Mouse (Mus musculus) liver, embryonic 16.5 days (tissue): ENCODE measurements at regions not wholly inside any gene's neighbourhood (a gene's known extent, or its start where the extent isn't known, plus 50 kb on each side); places are given as distances from the start of the nearest gene placed in this dataset.

Experiments used
- ATAC-seq: fragments of 200-750 bp; cut with Nextera tagmentation; 2 replicates; pipeline ENCODE4 v1.8.0; 2017; ENCODE audit warnings: low read depth, mild to moderate bottlenecking, moderate number of reproducible peaks, moderate library complexity
- H3K27ac ChIP-seq: fragments of 300-500 bp; sonication (generic); 2 replicates; pipeline ENCODE4 v1.5.1; 2014; ENCODE audit warnings: mild to moderate bottlenecking, low read length
- H3K27me3 ChIP-seq: fragments of 300-500 bp; sonication (generic); 2 replicates; pipeline ENCODE4 v1.6.1; 2014; ENCODE audit warnings: low read depth, low read length, mixed read lengths; ENCODE audit not compliant: control insufficient read depth, insufficient read depth
- H3K36me3 ChIP-seq: fragments of 300-500 bp; sonication (generic); 2 replicates; pipeline ENCODE4 v1.6.1; 2014; ENCODE audit warnings: mild to moderate bottlenecking; ENCODE audit not compliant: control insufficient read depth, insufficient read depth
- H3K4me1 ChIP-seq: fragments of 300-500 bp; sonication (generic); 2 replicates; pipeline ENCODE4 v1.6.1; 2014; ENCODE audit warnings: low read depth, low read length, mixed read lengths; ENCODE audit not compliant: control insufficient read depth
- H3K4me2 ChIP-seq: fragments of 300-500 bp; sonication (generic); 2 replicates; pipeline ENCODE4 v1.6.1; 2014; ENCODE audit warnings: low read depth, low read length, mixed read lengths
- H3K4me3 ChIP-seq: fragments of 300-500 bp; sonication (generic); 2 replicates; pipeline ENCODE4 v1.5.1; 2014; ENCODE audit warnings: low read depth, mild to moderate bottlenecking, low read length
- H3K9ac ChIP-seq: fragments of 300-500 bp; sonication (generic); 2 replicates; pipeline ENCODE4 v1.6.1; 2014; ENCODE audit warnings: low read depth, low read length
- H3K9me3 ChIP-seq: fragments of 300-500 bp; sonication (generic); replicated peaks from 2 replicates; pipeline ENCODE4 v1.6.1; 2016; ENCODE audit warnings: low read length; ENCODE audit not compliant: control insufficient read depth
- WGBS: fragments of 180-500 bp; shearing (Covaris S2); extraction: QIAGEN DNeasy Blood & Tissue Kit; methylation state at CpG from one replicate; pipeline ENCODE4 v1.1.7; 2014; ENCODE audit not compliant: insufficient replicate concordance; 5-methylcytosine and 5-hydroxymethylcytosine counted together

DNA sequence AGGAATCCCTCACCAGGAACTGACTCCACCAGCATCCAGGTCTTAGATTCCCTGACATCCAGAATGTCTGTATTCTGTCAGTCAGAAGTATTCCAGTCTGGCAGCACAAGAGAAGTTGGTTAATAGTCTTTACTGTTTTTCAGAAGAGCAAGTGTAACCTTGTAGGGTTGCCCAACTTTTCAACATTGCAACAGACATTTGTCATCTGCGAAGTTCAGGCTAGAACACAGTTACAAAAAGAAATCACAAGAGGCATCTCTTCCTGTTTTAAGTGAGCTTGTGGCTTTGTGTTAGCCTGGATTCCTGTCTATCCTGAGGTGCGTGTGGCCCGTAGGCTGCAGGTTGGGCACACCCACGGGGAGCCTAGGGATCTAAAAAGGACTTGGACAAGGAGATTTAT lies 158.0 kb upstream of the Ankrd55 start:
- Histone ChIP-seq H3K4me3 (no peak overlapping the region), H3K36me3 (no peaks in the 10 kb centered on the region), H3K9ac (no peak overlapping the region), H3K9me3 (no peaks in the 10 kb centered on the region), H3K27ac (no peak overlapping the region), H3K27me3 (no peaks in the 10 kb centered on the region), H3K4me1 (no peaks in the 10 kb centered on the region), H3K4me2 (no peak overlapping the region)
- 0 out of 2 replicates have a peak, but pooled peaks have one; percentile 51 for ATAC-seq
- 21% methylated on average over 4 of the region's 4 CpGs for WGBS

DNA sequence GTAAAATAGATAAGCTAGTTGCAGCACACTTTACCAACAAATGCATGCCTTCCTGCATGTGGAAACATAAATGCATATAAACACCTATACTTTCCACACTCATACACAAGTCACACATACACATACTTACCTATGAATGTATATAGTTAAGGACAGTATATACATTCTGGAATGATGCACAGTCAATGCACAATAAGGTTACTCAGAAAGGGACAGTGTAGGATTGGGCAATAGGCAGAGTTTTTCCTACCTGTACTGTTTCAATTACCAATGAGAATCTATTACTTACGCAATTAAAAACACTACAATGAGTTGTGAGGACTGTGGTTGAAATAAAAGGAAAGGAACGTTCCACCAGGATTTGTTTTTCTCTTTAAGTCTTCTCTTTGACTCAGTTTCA lies 157.5 kb upstream of the Ankrd55 start:
- H3K9ac ChIP-seq: no peak overlapping the region
- H3K27me3 ChIP-seq: no peaks in the 10 kb centered on the region
- H3K4me1 ChIP-seq: no peaks in the 10 kb centered on the region
- no peak overlapping the region for H3K4me2 ChIP-seq
- no peak overlapping the region for H3K4me3 ChIP-seq
- H3K27ac ChIP-seq: no peak overlapping the region
- WGBS: 67% methylated on average over 2 of the region's 2 CpGs
- H3K36me3 ChIP-seq: no peaks in the 10 kb centered on the region
- no peak for ATAC-seq
- H3K9me3 ChIP-seq: no peaks in the 10 kb centered on the region

DNA sequence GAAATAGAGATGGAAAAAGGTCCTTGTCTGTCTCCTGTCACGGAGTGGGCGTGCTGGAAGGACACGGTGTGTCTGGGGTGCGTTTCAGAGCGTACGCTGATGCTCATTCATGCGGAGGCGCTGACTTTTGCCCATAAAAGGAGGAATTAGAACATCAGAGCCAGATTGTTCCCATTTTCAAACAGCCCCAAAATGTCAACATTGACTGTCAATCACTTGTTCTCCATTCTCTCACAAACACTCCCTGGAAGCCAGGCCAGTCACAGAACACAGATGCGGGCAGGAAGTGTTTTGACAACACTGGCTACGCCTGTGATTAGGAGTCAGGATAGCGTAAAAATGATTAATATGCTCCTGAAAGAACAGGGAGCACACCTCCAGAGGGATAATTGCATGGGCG lies 157.1 kb upstream of the Ankrd55 start:
- Histone ChIP-seq H3K27ac (no peak overlapping the region), H3K4me1 (no peaks in the 10 kb centered on the region), H3K9ac (no peak overlapping the region), H3K9me3 (no peaks in the 10 kb centered on the region), H3K4me2 (no peak overlapping the region), H3K27me3 (no peaks in the 10 kb centered on the region), H3K4me3 (no peak overlapping the region), H3K36me3 (no peaks in the 10 kb centered on the region)
- ATAC-seq: no peak; the same call in 1 of the 2 replicates
- 62% methylated on average over 12 of the region's 12 CpGs for WGBS

DNA sequence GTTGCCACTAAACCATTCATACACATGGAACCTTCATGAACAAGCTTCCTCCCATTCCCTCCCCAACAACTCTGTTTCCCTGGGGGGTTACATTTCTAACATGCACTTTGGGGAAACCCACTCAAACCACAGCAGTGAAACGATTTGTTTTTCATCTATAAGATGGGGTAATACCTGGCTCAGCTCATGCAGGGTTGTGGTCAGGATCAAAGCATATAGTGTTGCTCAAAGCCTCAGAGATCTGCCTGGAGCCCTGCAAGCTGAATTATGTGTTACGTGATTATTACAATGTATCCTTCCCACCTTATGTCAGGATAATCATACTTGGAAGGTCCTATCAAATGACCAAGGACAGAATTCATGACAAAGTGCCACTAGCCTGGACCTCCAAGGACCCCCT lies 154.5 kb upstream of the Ankrd55 start:
- no peaks in the 10 kb centered on the region for H3K36me3 ChIP-seq
- H3K4me2 ChIP-seq: no peak overlapping the region
- H3K4me3 ChIP-seq: no peak overlapping the region
- no peak for ATAC-seq
- no peaks in the 10 kb centered on the region for H3K4me1 ChIP-seq
- no peaks in the 10 kb centered on the region for H3K9me3 ChIP-seq
- 64% methylated on average over 2 of the region's 2 CpGs for WGBS
- H3K27me3 ChIP-seq: no peaks in the 10 kb centered on the region
- H3K9ac ChIP-seq: no peak overlapping the region
- no peak overlapping the region for H3K27ac ChIP-seq

DNA sequence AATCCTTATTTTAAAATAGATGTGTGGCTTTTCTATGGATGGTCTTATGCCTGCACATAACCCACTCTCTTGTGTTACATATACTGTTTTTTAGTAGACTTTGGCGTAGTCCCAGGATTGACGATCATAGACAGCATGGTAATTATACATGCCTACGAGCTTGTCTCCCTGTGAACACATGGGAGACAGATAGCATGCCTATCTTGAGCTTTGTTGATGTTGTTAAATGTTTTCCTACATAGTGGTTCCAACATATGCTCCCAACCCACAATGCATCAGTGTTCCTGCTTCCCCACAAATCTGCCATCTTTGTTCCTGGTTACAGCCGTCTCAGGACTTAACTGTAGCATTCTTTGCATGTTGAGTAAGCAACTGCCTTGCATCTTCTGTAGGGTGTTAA lies 153.6 kb upstream of the Ankrd55 start:
- Histone ChIP-seq H3K9me3 (no peaks in the 10 kb centered on the region), H3K27ac (no peak overlapping the region), H3K4me1 (no peaks in the 10 kb centered on the region), H3K4me2 (no peak overlapping the region), H3K27me3 (no peaks in the 10 kb centered on the region), H3K4me3 (no peak overlapping the region), H3K9ac (no peak overlapping the region), H3K36me3 (no peaks in the 10 kb centered on the region)
- 75% methylated on average over 4 of the region's 4 CpGs for WGBS
- ATAC-seq: no peak

DNA sequence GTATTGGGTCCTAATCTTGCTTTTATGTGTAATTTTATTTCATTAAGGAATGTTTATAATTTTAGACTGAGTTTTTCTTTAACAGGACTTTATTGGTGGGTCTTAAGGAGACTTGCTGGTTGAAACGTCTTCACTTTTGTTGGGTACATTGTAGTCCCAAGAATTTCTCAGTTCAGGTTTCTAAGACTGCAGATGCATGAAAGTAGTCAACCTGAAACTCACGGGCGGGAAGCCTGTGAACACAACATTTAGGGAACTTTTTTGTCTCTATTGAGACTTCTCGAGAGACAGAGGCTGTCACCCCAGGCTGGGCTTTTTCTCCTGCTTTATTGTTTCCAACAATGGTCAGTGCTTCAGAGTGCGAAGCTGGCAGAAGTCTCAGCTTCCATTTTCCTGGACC lies 152.5 kb upstream of the Ankrd55 start:
- 65% methylated on average over 5 of the region's 5 CpGs for WGBS
- Histone ChIP-seq H3K9me3 (no peaks in the 10 kb centered on the region), H3K4me3 (no peak overlapping the region), H3K27me3 (no peaks in the 10 kb centered on the region), H3K4me1 (no peaks in the 10 kb centered on the region), H3K36me3 (no peaks in the 10 kb centered on the region), H3K27ac (no peak overlapping the region), H3K4me2 (no peak overlapping the region), H3K9ac (no peak overlapping the region)
- ATAC-seq: no peak

DNA sequence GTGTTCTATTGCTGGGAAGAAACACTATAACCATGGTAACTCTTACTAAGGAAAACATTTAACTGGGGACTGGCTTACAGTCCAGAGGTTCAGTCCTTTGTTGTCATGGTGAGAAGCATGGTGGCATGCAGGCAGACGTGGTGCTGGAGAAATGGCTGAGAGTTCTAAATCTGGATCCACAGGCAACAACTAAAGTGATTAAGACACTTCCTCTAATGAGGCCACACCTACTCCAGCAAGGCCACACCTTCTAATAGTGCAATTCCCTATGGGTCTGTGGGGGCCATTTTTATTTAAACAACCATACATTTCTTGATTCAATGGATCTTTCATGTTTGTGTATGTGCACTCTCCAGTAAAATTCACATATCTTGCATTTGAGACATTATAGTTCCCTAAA lies 151.4 kb upstream of the Ankrd55 start:
- Histone ChIP-seq H3K9ac (no peak overlapping the region), H3K4me1 (no peaks in the 10 kb centered on the region), H3K36me3 (no peaks in the 10 kb centered on the region), H3K27ac (no peak overlapping the region), H3K27me3 (no peaks in the 10 kb centered on the region), H3K9me3 (no peaks in the 10 kb centered on the region), H3K4me2 (no peak overlapping the region), H3K4me3 (no peak overlapping the region)
- ATAC-seq: no peak
- 25% methylated on average over 1 of the region's 1 CpGs for WGBS

DNA sequence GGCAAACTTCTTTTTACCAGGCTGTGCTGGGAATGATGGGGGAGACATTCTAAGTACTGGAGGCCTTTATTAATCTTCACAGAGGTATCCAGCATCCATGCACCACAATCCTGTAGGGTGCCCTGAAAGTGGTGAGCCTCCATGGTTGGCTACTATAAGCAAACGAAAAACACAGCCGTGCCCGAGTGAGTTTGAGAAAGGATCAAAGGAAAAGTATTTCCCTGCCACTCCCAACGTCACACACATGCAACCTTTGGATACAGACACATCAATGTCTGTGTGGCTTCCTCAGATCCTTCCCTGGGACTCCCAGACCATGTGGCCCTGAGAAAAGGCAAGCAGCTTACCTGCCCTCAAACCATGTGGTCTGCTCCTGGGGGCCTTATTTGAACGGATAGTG lies 147.4 kb upstream of the Ankrd55 start:
- Histone ChIP-seq H3K4me1 (no peaks in the 10 kb centered on the region), H3K4me2 (no peak overlapping the region), H3K4me3 (no peak overlapping the region), H3K36me3 (no peaks in the 10 kb centered on the region), H3K9ac (no peak overlapping the region), H3K9me3 (no peaks in the 10 kb centered on the region), H3K27me3 (no peaks in the 10 kb centered on the region), H3K27ac (no peak overlapping the region)
- WGBS: 71% methylated on average over 5 of the region's 5 CpGs
- no peak for ATAC-seq

DNA sequence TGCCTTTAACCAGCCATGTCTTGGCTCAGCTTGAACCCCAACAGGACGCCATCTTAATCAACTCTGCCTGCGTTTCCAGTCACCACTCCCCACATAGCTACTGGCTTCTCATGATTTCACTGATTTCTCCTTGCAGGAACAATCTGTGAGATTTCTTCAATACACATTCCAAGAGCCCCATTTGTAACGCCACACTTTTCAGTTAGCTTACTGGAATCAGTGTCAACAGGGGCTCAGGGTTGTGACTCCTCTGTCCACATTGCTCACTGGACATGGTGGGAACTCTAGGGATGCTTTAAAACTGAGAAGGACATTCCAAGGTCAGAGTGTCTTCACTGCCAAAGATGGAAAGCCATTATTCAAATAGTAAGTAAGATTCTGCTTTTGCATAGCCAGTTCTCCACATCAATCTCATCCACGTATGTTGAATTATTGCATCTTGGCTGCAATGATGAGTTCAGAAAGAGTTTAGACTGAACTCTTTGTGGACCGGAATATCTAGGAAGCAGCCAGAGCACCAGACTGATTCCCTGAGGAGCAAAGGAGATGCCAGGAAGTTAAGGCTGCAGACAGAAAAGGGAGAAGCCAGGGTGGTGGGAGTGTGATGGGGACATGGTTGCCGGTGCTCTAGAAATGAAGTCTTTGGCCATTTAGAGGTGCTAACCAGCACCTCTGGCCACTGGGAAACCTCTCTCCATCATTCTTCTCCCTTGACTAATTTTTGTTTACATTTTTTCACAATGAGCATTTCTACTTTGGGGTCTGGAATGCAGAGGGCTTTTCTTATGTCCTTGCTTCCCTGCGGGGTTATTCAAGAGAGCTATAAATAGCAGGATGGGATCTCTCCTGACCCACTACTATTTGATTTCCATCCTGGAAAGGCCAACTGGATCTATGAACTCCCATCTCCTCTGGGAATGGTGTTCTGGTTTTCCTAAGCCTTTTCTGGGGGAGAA lies 143.6 kb upstream of the Ankrd55 start:
- H3K4me1 ChIP-seq: no peaks in the 10 kb centered on the region
- no peaks in the 10 kb centered on the region for H3K36me3 ChIP-seq
- no peak overlapping the region for H3K27ac ChIP-seq
- no peak for ATAC-seq
- no peak overlapping the region for H3K4me3 ChIP-seq
- H3K9me3 ChIP-seq: no peaks in the 10 kb centered on the region
- 59% methylated on average over 7 of the region's 7 CpGs for WGBS
- H3K9ac ChIP-seq: no peak overlapping the region
- no peak overlapping the region for H3K4me2 ChIP-seq
- no peaks in the 10 kb centered on the region for H3K27me3 ChIP-seq
